Comparison of ENCODE assay signal across 16 mouse cellular contexts in genomic region chr4:31768026-31768626, GRCm38 (mm10).
DNase-seq lines count a peak whose midpoint lies in the region; ATAC-seq and TF ChIP-seq lines count a peak whose summit lies in the region.
"Had no signal": no experiment of that assay in that cellular context is flagged by ENCODE, and none has a peak within 500 bp of the region (broad histone marks: within the 10 kb centered on the region; RNA-seq: fewer than 3 reads in every experiment).

No protein-coding gene starts in this region.

- no peaks in the 10 kb centered on the region for H3K9me3 ChIP-seq in midbrain, postnatal 0 days (ENCODE audit: low read length)
- H3K9me3 ChIP-seq in midbrain, embryonic 13.5 days = no peaks in the 10 kb centered on the region
- no peaks in the 10 kb centered on the region for H3K9me3 ChIP-seq in kidney, embryonic 16.5 days (ENCODE audit: low read length)
- H3K9me3 ChIP-seq in stomach, embryonic 15.5 days = no peaks in the 10 kb centered on the region
- H3K9me3 ChIP-seq in heart, embryonic 10.5 days = no peaks in the 10 kb centered on the region
- H3K9me3 ChIP-seq: forebrain, embryonic 10.5 days had no signal

- H3K4me3 ChIP-seq in kidney, adult 2 months (ENCODE audit: insufficient read depth, low read depth, low read length) = no peak overlapping the region
- no peak overlapping the region for H3K4me3 ChIP-seq in midbrain, postnatal 0 days (ENCODE audit: low read depth, low read length)
- no peak overlapping the region for H3K4me3 ChIP-seq in midbrain, embryonic 13.5 days (replicated peaks)
- no peak overlapping the region for H3K4me3 ChIP-seq in kidney, embryonic 16.5 days (ENCODE audit: low read length)
- no peak overlapping the region for H3K4me3 ChIP-seq in stomach, embryonic 15.5 days (replicated peaks)
- H3K4me3 ChIP-seq in heart, embryonic 10.5 days = no peak overlapping the region
- H3K4me3 ChIP-seq: forebrain, embryonic 10.5 days had no signal

- H3K9ac ChIP-seq in midbrain, postnatal 0 days (replicated peaks; ENCODE audit: low read length, poor library complexity, severe bottlenecking) = no peak overlapping the region
- H3K9ac ChIP-seq in midbrain, embryonic 13.5 days (replicated peaks) = no peak overlapping the region
- H3K9ac ChIP-seq in kidney, embryonic 16.5 days (replicated peaks; ENCODE audit: low read length) = no peak overlapping the region
- H3K9ac ChIP-seq in stomach, embryonic 15.5 days = no peak overlapping the region

- no peaks in the 10 kb centered on the region for H3K4me1 ChIP-seq in kidney, adult 2 months (ENCODE audit: control insufficient read depth, insufficient read depth, low read length)
- no peaks in the 10 kb centered on the region for H3K4me1 ChIP-seq in midbrain, postnatal 0 days (ENCODE audit: insufficient read depth, low read length)
- H3K4me1 ChIP-seq in midbrain, embryonic 13.5 days (replicated peaks) = no peaks in the 10 kb centered on the region
- peaks cover 8% of the 10 kb centered on the region; the same call in 1 of the 2 replicates for H3K4me1 ChIP-seq in kidney, embryonic 16.5 days (ENCODE audit: insufficient read depth, low read length)
- H3K4me1 ChIP-seq in stomach, embryonic 15.5 days = no peaks in the 10 kb centered on the region
- H3K4me1 ChIP-seq in heart, embryonic 10.5 days = no peaks in the 10 kb centered on the region
- H3K4me1 ChIP-seq: forebrain, embryonic 10.5 days had no signal

- WGBS in kidney, adult 2 months = 71% methylated on average over 6 of the region's 6 CpGs
- WGBS in midbrain, postnatal 0 days = 80% methylated on average over 6 of the region's 6 CpGs
- 88% methylated on average over 6 of the region's 6 CpGs for WGBS in midbrain, embryonic 13.5 days
- 60% methylated on average over 6 of the region's 6 CpGs for WGBS in kidney, embryonic 16.5 days
- WGBS in stomach, embryonic 15.5 days = 36% methylated on average over 6 of the region's 6 CpGs
- whole genome bisulfite sequencing in heart, embryonic 10.5 days = 73% methylated on average over 6 of the region's 6 CpGs

- TF ChIP-seq CTCF in kidney, adult 2 months (conservative IDR thresholded peaks at IDR 0.05; ENCODE audit: insufficient read depth, insufficient read length, low read depth, low read length) = no peak
- TF ChIP-seq CTCF in midbrain, postnatal 0 days (IDR thresholded peaks at IDR 0.05) = no peak

- no peaks in the 10 kb centered on the region for H3K36me3 ChIP-seq in kidney, adult 2 months (ENCODE audit: control insufficient read depth, insufficient read depth, low read length)
- H3K36me3 ChIP-seq in midbrain, postnatal 0 days (ENCODE audit: insufficient read depth, low read length) = no peaks in the 10 kb centered on the region
- H3K36me3 ChIP-seq in midbrain, embryonic 13.5 days = no peaks in the 10 kb centered on the region
- H3K36me3 ChIP-seq in kidney, embryonic 16.5 days (ENCODE audit: insufficient read depth, low read length) = no peaks in the 10 kb centered on the region
- no peaks in the 10 kb centered on the region for H3K36me3 ChIP-seq in stomach, embryonic 15.5 days
- H3K36me3 ChIP-seq in heart, embryonic 10.5 days = no peaks in the 10 kb centered on the region
- H3K36me3 ChIP-seq: forebrain, embryonic 10.5 days had no signal

- H3K27ac ChIP-seq in kidney, adult 2 months (ENCODE audit: insufficient read depth, low read depth, low read length) = no peak overlapping the region
- no peak overlapping the region for H3K27ac ChIP-seq in midbrain, postnatal 0 days (ENCODE audit: low read depth, low read length)
- no peak overlapping the region for H3K27ac ChIP-seq in midbrain, embryonic 13.5 days
- peak overlapping the region; percentile 43; the same call in 1 of the 2 replicates for H3K27ac ChIP-seq in kidney, embryonic 16.5 days (ENCODE audit: low read length)
- no peak overlapping the region for H3K27ac ChIP-seq in stomach, embryonic 15.5 days
- H3K27ac ChIP-seq in heart, embryonic 10.5 days = no peak overlapping the region
- H3K27ac ChIP-seq: forebrain, embryonic 10.5 days had no signal

- no peak for ATAC-seq in midbrain, postnatal 0 days (ENCODE audit: low FRiP score)
- ATAC-seq in midbrain, embryonic 13.5 days = no peak
- peak; percentile 70 for ATAC-seq in kidney, embryonic 16.5 days (ENCODE audit: low FRiP score, low TSS enrichment)
- peak; percentile 50; the same call in 1 of the 2 replicates for ATAC-seq in stomach, embryonic 15.5 days (ENCODE audit: insufficient read depth, low FRiP score, low read depth)
- ATAC-seq: inflammation-experienced regulatory T-cells, adult 6 months had no signal

- H3K27me3 ChIP-seq in kidney, adult 2 months (replicated peaks; ENCODE audit: control insufficient read depth, insufficient read depth, low read length) = no peaks in the 10 kb centered on the region; the same call in 1 of the 2 replicates
- H3K27me3 ChIP-seq in midbrain, postnatal 0 days (ENCODE audit: insufficient read depth, low read length) = no peaks in the 10 kb centered on the region
- H3K27me3 ChIP-seq in midbrain, embryonic 13.5 days = no peaks in the 10 kb centered on the region
- H3K27me3 ChIP-seq in kidney, embryonic 16.5 days (ENCODE audit: insufficient read depth, low read length) = no peaks in the 10 kb centered on the region
- no peaks in the 10 kb centered on the region for H3K27me3 ChIP-seq in stomach, embryonic 15.5 days (replicated peaks)
- H3K27me3 ChIP-seq in heart, embryonic 10.5 days (ENCODE audit: insufficient read depth, poor library complexity, severe bottlenecking) = no peaks in the 10 kb centered on the region

- no peak overlapping the region for H3K4me2 ChIP-seq in midbrain, postnatal 0 days (ENCODE audit: low read depth, low read length, poor library complexity, severe bottlenecking)
- no peak overlapping the region for H3K4me2 ChIP-seq in midbrain, embryonic 13.5 days (replicated peaks)
- no peak overlapping the region for H3K4me2 ChIP-seq in kidney, embryonic 16.5 days (replicated peaks; ENCODE audit: low read depth, low read length)
- H3K4me2 ChIP-seq in stomach, embryonic 15.5 days = no peak overlapping the region
- H3K4me2 ChIP-seq: heart, embryonic 11.5 days had no signal

- peak; percentile 14 for DNase-seq in kidney, adult 2 months
- DNase-seq in kidney, adult 18-20 months = no peak
- peak; percentile 12 for DNase-seq in midbrain, postnatal 0 days (ENCODE audit: low spot score)
- no peak for DNase-seq in heart, embryonic 10.5 days (ENCODE audit: low spot score)
- no peak for DNase-seq in heart, postnatal 4 days
- DNase-seq: adrenal gland, postnatal 10 days; cerebellum, adult 9-10 months; gastrocnemius, postnatal 36 days; midbrain, embryonic 14.5 days; right cerebral cortex, postnatal 14 days had no signal

- no peak for TF ChIP-seq POLR2A in kidney, adult 2 months (IDR thresholded peaks at IDR 0.05; ENCODE audit: low read depth, low read length)

Comparison
In these comparisons a context has a peak if more than half of its experiments do, and no peak if none do; other contexts are left out.
1. DNase-seq: peak in kidney, adult 2 months (single experiment) and midbrain, postnatal 0 days (single experiment); none in kidney, adult 18-20 months (single experiment), heart, embryonic 10.5 days (single experiment) and heart, postnatal 4 days (single experiment).
2. ATAC-seq: peak in kidney, embryonic 16.5 days (single experiment) and stomach, embryonic 15.5 days (single experiment); none in midbrain, postnatal 0 days (single experiment) and midbrain, embryonic 13.5 days (single experiment).